In genomic region chr7:58695661-58696060, GRCm38 (mm10) we compare ENCODE assay signal across 28 mouse cellular contexts.
"Had no signal": no experiment of that assay in that cellular context is flagged by ENCODE, and none has a peak within 500 bp of the region (broad histone marks: within the 10 kb centered on the region; RNA-seq: fewer than 3 reads in every experiment).

No protein-coding gene starts in this region.

- H3K9me3 ChIP-seq: heart, embryonic 13.5 days; heart, embryonic 15.5 days; hindbrain, embryonic 13.5 days; hindbrain, embryonic 15.5 days; kidney, embryonic 15.5 days; limb, embryonic 10.5 days; limb, embryonic 12.5 days had no signal

- ATAC-seq: hindbrain, postnatal 0 days; intestine, embryonic 16.5 days had no signal

- H3K9ac ChIP-seq: heart, embryonic 13.5 days; heart, embryonic 15.5 days; hindbrain, embryonic 13.5 days; hindbrain, embryonic 15.5 days; kidney, embryonic 15.5 days; limb, embryonic 12.5 days; liver, embryonic 14.5 days had no signal

- H3K27ac ChIP-seq: gastrocnemius, adult 2 months; heart, adult 2 months; heart, embryonic 13.5 days; heart, embryonic 15.5 days; hindbrain, embryonic 13.5 days; hindbrain, embryonic 15.5 days; hindbrain, postnatal 0 days; kidney, embryonic 15.5 days; kidney, postnatal 0 days; left cerebral cortex, adult 2 months; limb, embryonic 10.5 days; limb, embryonic 12.5 days; liver, embryonic 14.5 days had no signal

- H3K4me2 ChIP-seq: heart, embryonic 11.5 days; heart, embryonic 13.5 days; heart, embryonic 15.5 days; hindbrain, embryonic 13.5 days; hindbrain, embryonic 15.5 days; kidney, embryonic 15.5 days; limb, embryonic 12.5 days; liver, embryonic 11.5 days had no signal

- H3K4me3 ChIP-seq: gastrocnemius, adult 2 months; heart, adult 2 months; heart, embryonic 13.5 days; heart, embryonic 15.5 days; hindbrain, embryonic 13.5 days; hindbrain, embryonic 15.5 days; kidney, embryonic 15.5 days; left cerebral cortex, adult 2 months; limb, embryonic 10.5 days; limb, embryonic 12.5 days had no signal

- DNase-seq: gastrocnemius, adult 2 months; gastrocnemius, postnatal 10 days; gastrocnemius, postnatal 25 days; heart, adult 11 months; heart, adult 2 months; heart, postnatal 14 days; heart, postnatal 36 days; kidney, adult 11 months; kidney, adult 2 months; kidney, adult 9 months; kidney, postnatal 14 days; kidney, postnatal 36 days; layer of hippocampus, adult 9-11 months; liver had no signal

- H3K36me3 ChIP-seq: heart, embryonic 13.5 days; heart, embryonic 15.5 days; hindbrain, embryonic 13.5 days; hindbrain, embryonic 15.5 days; kidney, embryonic 15.5 days; limb, embryonic 10.5 days; limb, embryonic 12.5 days had no signal

- H3K27me3 ChIP-seq: heart, embryonic 13.5 days; heart, embryonic 15.5 days; hindbrain, embryonic 13.5 days; hindbrain, embryonic 15.5 days; kidney, embryonic 15.5 days; limb, embryonic 12.5 days had no signal

- H3K4me1 ChIP-seq: limb, embryonic 10.5 days had no signal
